Mouse (Mus musculus): ENCODE results near the gene Gm7929. TPM values are rescaled to one million over a fixed set of nuclear protein-coding genes. Genes with fewer than 3 reads are reported as not detected.

The Gm7929 gene
- total RNA-seq (2023): not detected in 2 replicates

GRCm38 (mm10) chr14:41750514-41750913 lies at the start of gene Gm7929:
Gene Gm7929, minus strand, starts transcription at chr14:41750614.

GRCm38 (mm10) chr14:41772341-41772740 lies 21.9 kb upstream of the Gm7929 start, which contains the start of gene Gm47189:
Gene Gm47189, minus strand, starts transcription at chr14:41772441.

GRCm38 (mm10) chr14:41701785-41702184 lies 48.6 kb downstream of the Gm7929 start, which contains the start of gene Gm8068:
Gene Gm8068, minus strand, starts transcription at chr14:41701885.

Other genes with a start within 250 kb of the Gm7929 start
- not detected in 2 replicates for gene Gm7970, start 195.0 kb downstream of the Gm7929 start, total RNA-seq (2023)
- gene 1700049E17Rik2, start 177.4 kb downstream of the Gm7929 start, total RNA-seq (2023): not detected in 2 replicates
- not detected in 2 replicates for gene Gm3072, start 126.0 kb downstream of the Gm7929 start, total RNA-seq (2023)
- gene Gm3676, start 104.1 kb downstream of the Gm7929 start, total RNA-seq (2023): not detected in 2 replicates
- gene Gm8068, start 48.7 kb downstream of the Gm7929 start, total RNA-seq (2023): not detected in 2 replicates
- not detected in 2 replicates for gene Gm47189, start 21.8 kb upstream of the Gm7929 start, total RNA-seq (2023)
- not detected in 2 replicates for gene Gm7980, start 156.7 kb upstream of the Gm7929 start, total RNA-seq (2023)
- gene 1700049E17Rik1, start 174.3 kb upstream of the Gm7929 start, total RNA-seq (2023): not detected in 2 replicates
- not detected in 2 replicates for gene 1700024B05Rik, start 193.4 kb upstream of the Gm7929 start, total RNA-seq (2023)
- not detected in 2 replicates for gene Gm6401, start 217.3 kb upstream of the Gm7929 start, total RNA-seq (2023)
- gene Gm3543, start 232.7 kb upstream of the Gm7929 start, total RNA-seq (2023): not detected in 2 replicates

Measured in neutrophil, adult 65 days (primary cell).